Mouse (Mus musculus) cerebellum, adult 9-11 months (tissue): Measurements from ENCODE around the gene Crtac1.
A peak's percentile ranks its signal among the peaks of the same experiment; 100 is the strongest.

Experiments used
- DNase-seq: peaks from one replicate; pipeline ENCODE4 v3.0.0; 2022

Gene Crtac1

DNA sequence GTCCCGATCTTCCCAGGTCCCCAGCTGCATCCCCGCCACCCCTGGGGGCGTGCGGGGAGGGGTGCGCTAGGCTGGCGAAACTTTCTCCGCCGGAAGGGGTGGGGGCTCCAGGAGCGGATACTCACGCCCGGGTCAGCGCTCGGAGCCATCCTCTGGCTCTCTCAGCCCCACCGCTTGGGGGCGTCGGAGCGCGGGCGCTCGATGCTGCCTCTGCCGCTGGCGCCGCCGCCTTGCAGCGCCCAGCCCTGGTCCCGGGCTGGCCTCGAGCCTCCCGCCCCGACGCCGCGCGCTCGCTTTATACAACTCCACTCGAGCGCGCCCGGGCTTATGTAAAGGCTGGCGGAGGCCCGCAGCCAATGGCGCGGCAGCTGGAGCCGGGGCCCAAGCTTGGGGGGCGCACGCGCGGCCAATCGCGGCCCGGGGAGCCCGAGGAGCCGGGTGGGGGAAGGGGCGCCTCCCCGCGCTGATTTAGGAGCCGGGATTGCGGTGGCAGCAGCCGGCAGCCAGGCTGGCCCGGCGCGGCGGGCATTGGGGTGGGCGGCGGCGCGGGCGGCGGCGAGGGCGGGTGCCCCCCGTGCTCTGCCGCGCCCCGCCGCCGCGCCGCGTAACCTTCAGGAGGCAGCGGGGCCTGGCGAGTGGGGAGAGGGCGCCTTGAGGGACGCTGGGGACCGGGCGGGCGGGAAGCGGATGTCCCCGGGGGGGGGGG lies at the start of gene Crtac1:
Gene Crtac1, minus strand, starts transcription at position 299 of the 706 bp plus-strand sequence.
- peak; percentile 58 for DNase-seq

DNA sequence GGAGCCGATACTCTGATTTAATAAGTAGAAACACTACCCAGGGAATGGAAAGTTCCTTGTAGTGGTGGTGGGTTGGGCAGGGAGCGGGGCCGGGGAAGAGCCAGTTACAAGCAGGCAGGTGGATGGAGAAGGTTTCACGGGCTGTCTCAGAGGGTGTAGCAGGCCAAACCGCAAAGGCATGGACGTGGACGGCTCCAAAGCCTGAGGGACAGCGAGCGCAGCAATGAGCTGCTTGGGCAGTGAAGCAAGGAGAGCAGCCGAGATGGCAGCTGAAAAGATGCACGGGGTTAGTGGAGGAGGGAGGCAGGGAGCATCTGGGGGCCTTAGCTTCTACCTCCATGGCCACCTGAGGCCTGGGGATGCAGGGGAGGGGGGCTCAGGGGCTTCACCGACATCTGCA lies 46.7 kb upstream of the Crtac1 start:
- DNase-seq = no peak

GRCm38 (mm10) chr19:42477769-42478168 lies 46.2 kb upstream of the Crtac1 start:
- DNase-seq = no peak

- no peak for DNase-seq
These were observed 41.2 kb upstream of the Crtac1 start for GRCm38 (mm10) chr19:42472831-42473230.

GRCm38 (mm10) chr19:42471571-42471970 lies 40.0 kb upstream of the Crtac1 start:
- DNase-seq = peak; percentile 17

GRCm38 (mm10) chr19:42461851-42462250 lies 30.3 kb upstream of the Crtac1 start:
- DNase-seq = no peak

DNA sequence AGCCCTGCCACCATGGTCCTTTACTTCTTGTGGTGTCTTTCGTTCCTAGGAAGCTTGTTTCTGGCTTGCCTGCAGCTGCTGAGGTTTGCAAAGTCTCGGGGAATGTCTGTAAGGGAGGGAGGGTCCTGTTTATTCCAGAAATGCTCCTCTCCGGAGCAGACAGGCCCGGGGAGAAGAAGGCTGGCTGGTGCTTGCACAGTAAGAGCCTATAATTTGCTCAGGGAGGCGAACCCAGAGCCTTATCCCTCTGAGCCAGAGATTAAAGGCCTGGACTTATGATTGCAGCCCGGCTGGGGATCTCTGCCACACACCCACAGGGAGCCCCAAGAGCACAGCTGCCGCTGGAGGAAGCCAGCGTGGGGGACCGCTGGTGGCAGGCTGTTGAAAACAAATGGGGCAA lies 29.8 kb upstream of the Crtac1 start:
- no peak for DNase-seq

- no peak for DNase-seq
These were observed 27.9 kb upstream of the Crtac1 start for GRCm38 (mm10) chr19:42459512-42459911.

GRCm38 (mm10) chr19:42454481-42455236 lies 23.1 kb upstream of the Crtac1 start:
- DNase-seq = no peak

DNA sequence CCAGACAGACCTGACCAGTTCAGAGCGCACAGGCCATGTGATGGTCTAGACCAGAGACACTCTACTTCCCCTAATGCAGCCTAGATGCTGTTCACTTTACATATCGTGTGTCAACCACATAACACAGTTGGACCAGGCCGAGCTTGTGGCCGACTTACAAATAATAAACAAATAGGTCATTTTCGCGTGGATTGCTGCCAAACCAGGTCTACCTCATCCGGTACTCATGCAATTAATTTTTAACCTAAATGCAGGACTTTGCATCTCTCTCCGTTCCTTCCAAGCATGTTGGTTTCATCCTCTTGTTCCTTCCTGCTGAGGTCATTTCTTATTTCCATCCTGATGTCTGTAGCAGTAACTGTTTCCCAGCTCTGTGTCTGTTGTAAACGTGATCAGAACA lies 22.4 kb upstream of the Crtac1 start:
- no peak for DNase-seq

DNA sequence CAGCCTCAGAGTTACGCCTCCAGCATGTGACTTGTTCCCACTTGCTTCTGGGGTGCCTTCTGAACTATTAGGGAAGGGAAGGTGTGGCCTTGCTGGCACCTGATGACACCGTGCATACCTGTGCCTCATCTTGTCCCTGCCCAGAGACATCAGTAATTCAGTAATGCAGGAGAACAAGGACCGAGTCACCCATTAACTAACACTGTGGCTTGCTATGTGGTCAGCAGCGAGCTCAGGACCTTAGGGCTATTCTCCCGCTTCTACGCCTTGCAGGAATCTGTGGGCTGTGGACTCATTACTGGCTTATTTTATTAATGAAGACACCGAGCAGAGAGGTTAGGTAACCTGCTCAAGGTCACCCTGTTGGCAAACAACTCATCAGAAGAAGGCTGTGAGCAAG lies 21.0 kb upstream of the Crtac1 start:
- no peak for DNase-seq

DNA sequence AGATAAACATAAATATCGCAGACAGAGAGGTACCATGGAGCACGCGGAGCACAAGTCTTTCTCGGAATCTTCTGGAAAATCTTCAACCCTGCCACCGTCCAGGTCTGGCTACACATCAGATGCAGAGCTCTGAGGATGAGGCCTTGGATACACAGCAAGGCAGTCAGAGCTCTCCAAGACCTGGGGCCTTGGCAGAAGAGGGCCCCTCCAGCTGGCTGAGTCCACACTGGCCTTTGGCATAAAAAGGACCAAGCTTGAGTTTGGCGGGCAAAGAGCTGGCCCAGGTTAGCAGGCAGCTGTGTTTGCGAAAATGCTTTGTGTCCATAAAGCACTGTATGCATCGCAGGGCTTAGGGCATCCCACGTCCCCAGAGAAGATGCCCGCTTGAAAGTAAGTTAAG lies 17.0 kb upstream of the Crtac1 start:
- no peak for DNase-seq

GRCm38 (mm10) chr19:42443887-42444409 lies 12.4 kb upstream of the Crtac1 start:
- peak; percentile 25 for DNase-seq

GRCm38 (mm10) chr19:42443266-42443665 lies 11.7 kb upstream of the Crtac1 start:
- no peak for DNase-seq

GRCm38 (mm10) chr19:42442246-42443197 lies 10.9 kb upstream of the Crtac1 start:
- no peak for DNase-seq

DNA sequence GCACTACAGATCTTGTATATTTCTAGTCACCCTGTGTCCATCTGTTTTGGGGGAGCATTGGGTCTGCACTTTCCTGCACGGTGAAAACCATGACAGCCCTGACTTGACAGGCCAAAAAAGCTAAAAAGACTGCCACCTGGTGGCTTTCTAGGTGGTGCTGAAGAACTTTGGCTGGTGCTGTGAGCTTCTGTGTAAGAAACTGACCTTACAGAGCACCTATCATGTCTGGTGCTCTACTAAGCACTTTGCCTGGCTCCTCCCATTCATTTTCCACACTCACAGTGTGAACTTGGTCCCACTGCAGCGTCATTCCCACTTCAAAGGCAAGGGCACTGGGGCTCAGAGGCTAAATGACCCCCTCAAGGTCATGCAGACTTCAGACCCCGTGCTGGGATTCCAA lies 8.5 kb upstream of the Crtac1 start:
- no peak for DNase-seq

DNA sequence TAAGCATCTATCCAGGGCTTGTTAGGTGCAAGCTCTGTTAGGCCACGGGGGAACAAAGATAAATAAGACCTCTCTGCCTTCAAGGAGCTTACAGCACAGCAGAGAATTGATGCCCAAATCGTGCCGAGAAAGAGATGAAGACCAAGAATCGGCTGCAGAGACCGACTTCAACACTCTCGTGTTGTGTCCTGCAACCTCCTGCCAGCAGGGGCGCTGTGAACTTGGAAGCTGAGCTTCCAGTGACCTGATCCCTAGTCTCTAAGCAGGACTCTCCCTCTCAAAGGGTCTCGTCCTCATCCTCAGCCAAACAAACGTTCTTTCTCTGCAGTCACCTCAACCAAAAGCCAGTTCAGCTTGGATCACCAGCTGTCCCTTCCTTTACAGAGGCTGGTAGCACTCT lies 7.8 kb upstream of the Crtac1 start:
- no peak for DNase-seq

DNA sequence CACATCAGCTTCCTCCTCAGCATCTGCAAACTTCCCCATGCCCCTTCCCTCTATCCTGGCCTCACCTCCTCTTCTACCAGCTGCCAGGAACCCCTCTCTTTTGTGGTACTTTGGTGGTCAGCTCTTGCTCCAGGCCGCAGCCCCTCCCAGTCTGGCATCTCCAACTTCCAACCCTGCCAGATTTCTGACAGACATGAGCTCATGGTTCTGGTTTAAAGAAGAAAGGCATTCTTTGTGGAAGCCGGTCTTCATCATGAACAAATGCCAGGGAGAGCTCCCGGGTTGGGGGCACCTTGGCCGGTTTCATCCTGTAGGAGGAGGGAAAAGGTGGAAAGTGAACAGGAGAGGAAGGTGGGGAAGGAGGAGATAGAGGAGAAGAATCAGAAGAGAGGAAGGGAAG lies 4.0 kb upstream of the Crtac1 start:
- no peak for DNase-seq

DNA sequence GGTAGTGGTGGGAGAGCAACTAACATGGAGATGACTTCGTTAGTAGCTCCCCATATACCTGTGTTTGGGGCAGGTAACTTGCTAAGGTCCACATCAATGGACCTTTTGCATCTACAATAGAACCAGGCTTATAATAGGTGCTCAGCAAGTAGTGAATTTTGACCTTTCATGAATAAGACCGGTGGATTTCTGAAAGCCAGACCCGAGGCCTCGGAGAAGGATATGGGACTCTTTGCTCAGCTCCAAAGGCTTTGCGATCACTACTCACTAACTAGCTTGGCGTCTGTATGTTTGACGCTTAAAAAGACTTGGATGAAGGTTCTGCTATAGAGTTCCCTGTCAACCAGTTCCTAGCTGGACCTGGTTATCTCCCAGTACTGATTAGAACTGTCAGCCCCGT lies 1.2 kb upstream of the Crtac1 start:
- DNase-seq = no peak

DNA sequence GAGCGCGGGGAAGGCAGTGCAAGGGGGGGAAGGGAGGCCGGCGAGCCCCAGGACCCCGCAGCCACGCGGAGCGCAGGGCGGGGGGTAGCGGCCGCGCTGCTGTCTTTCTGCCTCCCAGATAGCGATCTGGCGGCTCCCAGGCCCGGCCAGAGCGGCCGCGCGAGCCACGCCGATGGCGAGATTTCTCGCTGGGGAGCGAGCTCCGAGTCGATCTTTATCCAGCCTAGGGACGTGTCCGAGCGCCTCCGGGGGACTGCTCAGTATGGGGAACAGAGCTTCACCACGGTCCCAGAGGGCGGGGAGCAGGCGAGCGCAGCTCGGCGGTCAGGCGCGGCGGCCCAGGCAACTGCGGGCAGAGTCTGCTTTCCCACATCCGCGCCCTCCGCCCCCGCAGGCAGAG lies 608 bp upstream of the Crtac1 start:
- DNase-seq = peak; percentile 43

GRCm38 (mm10) chr19:42430981-42431380 lies 602 bp downstream of the Crtac1 start:
- DNase-seq = peak; percentile 28

- peak; percentile 33 for DNase-seq
These were observed 2.2 kb downstream of the Crtac1 start for GRCm38 (mm10) chr19:42429410-42429809.

DNA sequence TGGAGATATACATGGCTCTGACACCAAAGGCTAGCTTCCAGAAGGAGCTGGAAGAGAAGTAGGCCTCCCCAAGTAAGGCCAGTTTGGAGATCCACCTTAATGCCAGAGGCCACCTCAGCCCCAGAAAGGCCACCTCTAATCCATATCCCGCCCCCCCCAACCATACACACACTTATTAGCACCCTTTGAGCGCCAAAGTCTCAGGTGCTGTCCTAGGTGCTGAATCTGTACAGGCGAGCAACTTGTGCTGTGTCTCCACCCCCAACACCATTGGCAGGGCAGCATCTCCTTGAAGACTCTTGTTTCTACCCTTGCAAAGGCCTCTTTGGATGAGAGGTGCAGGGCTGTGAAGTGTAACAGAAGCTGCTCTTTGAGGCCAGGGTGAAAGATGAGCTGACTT lies 6.4 kb downstream of the Crtac1 start:
- no peak for DNase-seq
